Mouse (Mus musculus) thymus, adult 18-20 months (tissue): ENCODE results near the gene Krtap1-4.

Experiments used
- DNase-seq, 2 experiments: peaks; one replicate each; pipeline ENCODE4 v3.0.0; 2022; ENCODE audit warnings: mixed read lengths in 2 of 2

The Krtap1-4 gene

DNA sequence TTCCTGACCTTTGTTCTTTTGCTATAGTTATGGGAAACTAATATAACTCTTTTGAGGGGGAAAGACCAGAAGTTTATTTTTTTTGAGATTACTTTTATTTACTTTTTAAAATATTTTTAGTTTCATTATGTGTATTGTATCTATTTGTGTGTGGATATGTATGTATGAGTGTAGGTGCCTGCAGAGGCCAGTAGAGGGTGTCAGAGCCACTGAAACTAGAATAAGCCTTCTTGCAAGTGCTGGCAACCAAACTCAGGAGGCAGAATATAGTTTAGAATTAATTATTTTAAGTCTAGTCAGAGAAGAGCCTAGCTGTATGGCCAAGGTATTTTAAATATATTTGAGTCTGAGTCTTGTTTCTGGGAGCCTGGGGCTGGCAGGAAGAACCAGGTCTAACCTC, 35.6 kb downstream of the Krtap1-4 start:
- no peak for DNase-seq

DNA sequence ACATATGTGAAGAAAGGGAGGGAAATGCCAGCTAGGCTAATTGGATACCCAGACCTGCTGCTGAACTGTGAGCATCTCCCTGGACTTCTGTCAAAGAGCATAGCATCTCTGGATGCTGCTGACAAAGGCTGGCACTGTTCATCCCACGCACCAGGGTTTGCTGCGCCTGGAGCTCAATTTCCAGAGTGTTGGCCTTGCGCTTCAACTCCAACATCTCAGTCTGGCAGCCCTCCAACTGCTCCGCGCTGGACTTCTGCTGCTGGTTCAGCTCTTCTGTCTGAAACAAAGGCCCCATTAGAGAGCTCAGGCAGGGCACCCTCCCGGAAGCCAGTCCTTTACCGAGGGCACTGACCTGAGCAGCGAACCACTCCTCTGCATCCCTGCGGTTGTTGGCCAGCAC, 43.7 kb downstream of the Krtap1-4 start:
- no peak for DNase-seq
